In genomic region chr9:114733238-114733637, GRCm38 (mm10) we compare ENCODE assay signal across 20 mouse cellular contexts. TPM values are rescaled to one million over a fixed set of nuclear protein-coding genes. Genes with fewer than 3 reads are reported as not detected.
A peak's percentile ranks its signal among the peaks of the same experiment; 100 is the strongest.
DNase-seq lines count a peak whose midpoint lies in the region; ATAC-seq and TF ChIP-seq lines count a peak whose summit lies in the region.
"Had no signal": no experiment of that assay in that cellular context is flagged by ENCODE, and none has a peak within 500 bp of the region (broad histone marks: within the 10 kb centered on the region; RNA-seq: fewer than 3 reads in every experiment).

No protein-coding gene starts in this region.

- H3K4me1 ChIP-seq in heart, embryonic 13.5 days, result peaks cover 57% of the 10 kb centered on the region
- H3K4me1 ChIP-seq in stomach, embryonic 16.5 days (ENCODE audit: control insufficient read depth, insufficient read depth, low read length), result peaks cover 32% of the 10 kb centered on the region
- peaks cover 11% of the 10 kb centered on the region; the same call in 1 of the 2 replicates for H3K4me1 ChIP-seq in stomach, postnatal 0 days (replicated peaks; ENCODE audit: control insufficient read depth, insufficient read depth)
- peaks cover 73% of the 10 kb centered on the region for H3K4me1 ChIP-seq in liver, embryonic 13.5 days (replicated peaks)
- peaks cover 7% of the 10 kb centered on the region for H3K4me1 ChIP-seq in hindbrain, embryonic 11.5 days (replicated peaks; ENCODE audit: control insufficient read depth, insufficient read depth, low read length)

- peak overlapping the region; percentile 15; the same call in 1 of the 2 replicates for H3K4me3 ChIP-seq in heart, embryonic 13.5 days
- H3K4me3 ChIP-seq in stomach, embryonic 16.5 days (replicated peaks; ENCODE audit: low read length), result no peak overlapping the region
- no peak overlapping the region for H3K4me3 ChIP-seq in stomach, postnatal 0 days (ENCODE audit: low read depth, low read length)
- H3K4me3 ChIP-seq in liver, embryonic 13.5 days (replicated peaks), result peak overlapping the region; percentile 26
- no peak overlapping the region for H3K4me3 ChIP-seq in hindbrain, embryonic 11.5 days (ENCODE audit: low read depth, low read length)
- H3K4me3 ChIP-seq: embryonic facial prominence, embryonic 15.5 days; forebrain, embryonic 13.5 days; hindbrain, embryonic 13.5 days; limb, embryonic 12.5 days; lung, embryonic 15.5 days had no signal

- H3K27me3 ChIP-seq in heart, embryonic 13.5 days (replicated peaks), result no peaks in the 10 kb centered on the region
- no peaks in the 10 kb centered on the region for H3K27me3 ChIP-seq in stomach, embryonic 16.5 days (ENCODE audit: control insufficient read depth, insufficient read depth, low read length)
- no peaks in the 10 kb centered on the region for H3K27me3 ChIP-seq in stomach, postnatal 0 days (ENCODE audit: control insufficient read depth, insufficient read depth, low read length)
- no peaks in the 10 kb centered on the region for H3K27me3 ChIP-seq in liver, embryonic 13.5 days
- H3K27me3 ChIP-seq in hindbrain, embryonic 11.5 days (ENCODE audit: control insufficient read depth, insufficient read depth, low read length), result no peaks in the 10 kb centered on the region
- H3K27me3 ChIP-seq: embryonic facial prominence, embryonic 15.5 days; forebrain, embryonic 13.5 days; hindbrain, embryonic 13.5 days; limb, embryonic 12.5 days; lung, embryonic 15.5 days had no signal

- intact Hi-C loops in heart, postnatal 36 days (cut with DNase I), result loop anchor here (5.0 to 10.0 kb wide), 2 partner anchors 199 to 338 kb away; partner anchors contain the start of genes Crtap and Gpd1l
- intact Hi-C loops in left cerebral cortex, postnatal 36 days (cut with DNase I), result no loop called here

- H3K36me3 ChIP-seq in heart, embryonic 13.5 days, result peaks cover 9% of the 10 kb centered on the region
- no peaks in the 10 kb centered on the region for H3K36me3 ChIP-seq in stomach, embryonic 16.5 days (ENCODE audit: control insufficient read depth, insufficient read depth, low read length)
- H3K36me3 ChIP-seq in stomach, postnatal 0 days (ENCODE audit: control insufficient read depth, insufficient read depth, low read length), result no peaks in the 10 kb centered on the region
- H3K36me3 ChIP-seq in liver, embryonic 13.5 days, result 0 out of 2 replicates have a peak, but pooled peaks cover 3% of the 10 kb centered on the region
- H3K36me3 ChIP-seq in hindbrain, embryonic 11.5 days (ENCODE audit: control insufficient read depth, insufficient read depth, low read length), result no peaks in the 10 kb centered on the region
- H3K36me3 ChIP-seq: hindbrain, embryonic 13.5 days; lung, embryonic 15.5 days had no signal

- no peaks in the 10 kb centered on the region for H3K9me3 ChIP-seq in heart, embryonic 13.5 days
- no peaks in the 10 kb centered on the region for H3K9me3 ChIP-seq in stomach, embryonic 16.5 days (replicated peaks; ENCODE audit: control insufficient read depth, low read length)
- H3K9me3 ChIP-seq in stomach, postnatal 0 days (ENCODE audit: control insufficient read depth, low read length), result no peaks in the 10 kb centered on the region
- no peaks in the 10 kb centered on the region for H3K9me3 ChIP-seq in liver, embryonic 13.5 days (replicated peaks)
- no peaks in the 10 kb centered on the region for H3K9me3 ChIP-seq in hindbrain, embryonic 11.5 days (ENCODE audit: control insufficient read depth, low read length)
- H3K9me3 ChIP-seq: embryonic facial prominence, embryonic 15.5 days; forebrain, embryonic 13.5 days; hindbrain, embryonic 13.5 days; limb, embryonic 12.5 days; lung, embryonic 15.5 days had no signal

- no peak for DNase-seq in heart, postnatal 36 days
- DNase-seq in stomach, postnatal 0 days (ENCODE audit: low spot score), result no peak
- no peak for DNase-seq in liver, embryonic 13.5 days
- no peak for DNase-seq in left cerebral cortex, postnatal 36 days (ENCODE audit: low spot score in 2 of 2)
- DNase-seq in hindbrain, embryonic 11.5 days (ENCODE audit: low spot score), result no peak
- DNase-seq: B cell, adult 2 months; cerebellum, postnatal 10 days; embryo, embryonic 11 days; gastrocnemius, postnatal 36 days; kidney, adult 18-20 months; kidney, postnatal 10 days; right cerebral cortex, adult 18-20 months; thymus, adult 18-20 months had no signal

- peak overlapping the region; percentile 61 for H3K9ac ChIP-seq in heart, embryonic 13.5 days
- H3K9ac ChIP-seq in stomach, embryonic 16.5 days (ENCODE audit: low read length), result no peak overlapping the region
- no peak overlapping the region for H3K9ac ChIP-seq in stomach, postnatal 0 days (ENCODE audit: low read length)
- H3K9ac ChIP-seq in liver, embryonic 13.5 days, result peak overlapping the region; percentile 26; the same call in 1 of the 2 replicates
- H3K9ac ChIP-seq in hindbrain, embryonic 11.5 days (ENCODE audit: low read depth, low read length), result no peak overlapping the region
- H3K9ac ChIP-seq: embryonic facial prominence, embryonic 15.5 days; forebrain, embryonic 13.5 days; hindbrain, embryonic 13.5 days; limb, embryonic 12.5 days; lung, embryonic 15.5 days had no signal

- TF ChIP-seq CTCF in stomach, postnatal 0 days (IDR thresholded peaks at IDR 0.05; ENCODE audit: low read depth), result no peak

- no peak for ATAC-seq in heart, embryonic 13.5 days (ENCODE audit: extremely low read depth, insufficient number of reproducible peaks, low FRiP score, low TSS enrichment)
- no peak for ATAC-seq in stomach, embryonic 16.5 days (ENCODE audit: insufficient read depth, low FRiP score)
- ATAC-seq in stomach, postnatal 0 days (ENCODE audit: low FRiP score, low TSS enrichment), result no peak
- ATAC-seq in liver, embryonic 13.5 days (ENCODE audit: low read depth), result no peak
- ATAC-seq in hindbrain, embryonic 11.5 days (ENCODE audit: low FRiP score), result no peak
- ATAC-seq: forebrain, embryonic 13.5 days had no signal

- TF ChIP-seq EP300 in stomach, postnatal 0 days (optimal IDR thresholded peaks at IDR 0.05), result no peak

- WGBS in heart, embryonic 13.5 days, result 48% methylated on average over 2 of the region's 2 CpGs
- 51% methylated on average over 2 of the region's 2 CpGs for WGBS in stomach, embryonic 16.5 days
- WGBS in stomach, postnatal 0 days, result 67% methylated on average over 2 of the region's 2 CpGs
- 12% methylated on average over 2 of the region's 2 CpGs for WGBS in liver, embryonic 13.5 days (ENCODE audit: insufficient replicate concordance)
- 80% methylated on average over 2 of the region's 2 CpGs for WGBS in hindbrain, embryonic 11.5 days

- peak overlapping the region; percentile 51; the same call in 1 of the 2 replicates for H3K27ac ChIP-seq in heart, embryonic 13.5 days (replicated peaks)
- H3K27ac ChIP-seq in stomach, embryonic 16.5 days (ENCODE audit: low read length), result no peak overlapping the region
- H3K27ac ChIP-seq in stomach, postnatal 0 days (replicated peaks), result no peak overlapping the region
- peak overlapping the region; percentile 41; the same call in 1 of the 2 replicates for H3K27ac ChIP-seq in liver, embryonic 13.5 days
- no peak overlapping the region for H3K27ac ChIP-seq in hindbrain, embryonic 11.5 days (ENCODE audit: low read depth, low read length)
- H3K27ac ChIP-seq: embryonic facial prominence, embryonic 15.5 days; forebrain, embryonic 13.5 days; hindbrain, embryonic 13.5 days; limb, embryonic 12.5 days; lung, embryonic 15.5 days had no signal

- peak overlapping the region; percentile 89 for H3K4me2 ChIP-seq in heart, embryonic 13.5 days
- H3K4me2 ChIP-seq in stomach, embryonic 16.5 days (ENCODE audit: low read depth, low read length), result peak overlapping the region; percentile 84; the same call in 1 of the 2 replicates
- H3K4me2 ChIP-seq in stomach, postnatal 0 days (replicated peaks; ENCODE audit: low read depth), result no peak overlapping the region
- H3K4me2 ChIP-seq in liver, embryonic 13.5 days, result peak overlapping the region; percentile 89
- H3K4me2 ChIP-seq in hindbrain, embryonic 11.5 days (replicated peaks; ENCODE audit: low read depth, low read length), result no peak overlapping the region
- H3K4me2 ChIP-seq: forebrain, embryonic 13.5 days; limb, embryonic 12.5 days; lung, embryonic 15.5 days had no signal

RNA-seq across cellular contexts. Expression of gene Cmtm6, which starts 2.3 kb away (rescaled TPM):
- 34.6 and 37.5 TPM in 2 replicates for polyA plus RNA-seq in heart, embryonic 13.5 days (2015; fragmentation: Nextera tagmentation; extraction: Ambion mirVana)
- 10 to 100 TPM; 22.3 to 22.4 TPM for total RNA-seq in heart, postnatal 36 days (2021)
- polyA plus RNA-seq in stomach, embryonic 16.5 days (2015; fragmentation: Nextera tagmentation; extraction: Ambion mirVana), result 71.8 and 81.0 TPM in 2 replicates
- polyA plus RNA-seq in stomach, postnatal 0 days (2015; fragmentation: Nextera tagmentation; extraction: Ambion mirVana), result 50.9 and 53.9 TPM in 2 replicates
- 21.9 and 27.0 TPM in 2 replicates for polyA plus RNA-seq in liver, embryonic 13.5 days (2015; fragmentation: Nextera tagmentation; extraction: Ambion mirVana)
- total RNA-seq in left cerebral cortex, postnatal 36 days (2021), result 10 to 100 TPM; 19.0 to 21.5 TPM
- 22.7 and 26.6 TPM in 2 replicates for polyA plus RNA-seq in hindbrain, embryonic 11.5 days (2014; fragmentation: Nextera tagmentation; extraction: Ambion mirVana)

RNA-seq across cellular contexts. Expression of gene Dync1li1, which starts 44.6 kb away (rescaled TPM):
- polyA plus RNA-seq in heart, embryonic 13.5 days (2015; fragmentation: Nextera tagmentation; extraction: Ambion mirVana), result 74.5 and 78.4 TPM in 2 replicates
- 10 to 100 TPM; 69.9 to 88.1 TPM for total RNA-seq in heart, postnatal 36 days (2021)
- 45.2 and 53.0 TPM in 2 replicates for polyA plus RNA-seq in stomach, embryonic 16.5 days (2015; fragmentation: Nextera tagmentation; extraction: Ambion mirVana)
- polyA plus RNA-seq in stomach, postnatal 0 days (2015; fragmentation: Nextera tagmentation; extraction: Ambion mirVana), result 35.7 TPM in 2 replicates
- polyA plus RNA-seq in liver, embryonic 13.5 days (2015; fragmentation: Nextera tagmentation; extraction: Ambion mirVana), result 23.2 and 24.9 TPM in 2 replicates
- 10 to 100 TPM; 91.3 to 92.5 TPM for total RNA-seq in left cerebral cortex, postnatal 36 days (2021)
- 111 and 129 TPM in 2 replicates for polyA plus RNA-seq in hindbrain, embryonic 11.5 days (2014; fragmentation: Nextera tagmentation; extraction: Ambion mirVana)

RNA-seq across cellular contexts. Expression of gene Cmtm7, which starts 48.4 kb away (rescaled TPM):
- 107 and 118 TPM in 2 replicates for polyA plus RNA-seq in heart, embryonic 13.5 days (2015; fragmentation: Nextera tagmentation; extraction: Ambion mirVana)
- 10 to 100 TPM; 12.0 to 15.0 TPM for total RNA-seq in heart, postnatal 36 days (2021)
- polyA plus RNA-seq in stomach, embryonic 16.5 days (2015; fragmentation: Nextera tagmentation; extraction: Ambion mirVana), result 87.2 and 95.6 TPM in 2 replicates
- 83.2 and 84.9 TPM in 2 replicates for polyA plus RNA-seq in stomach, postnatal 0 days (2015; fragmentation: Nextera tagmentation; extraction: Ambion mirVana)
- 52.4 and 59.5 TPM in 2 replicates for polyA plus RNA-seq in liver, embryonic 13.5 days (2015; fragmentation: Nextera tagmentation; extraction: Ambion mirVana)
- total RNA-seq in left cerebral cortex, postnatal 36 days (2021), result 1 to 10 TPM; 3.8 to 4.0 TPM
- polyA plus RNA-seq in hindbrain, embryonic 11.5 days (2014; fragmentation: Nextera tagmentation; extraction: Ambion mirVana), result 66.1 and 77.8 TPM in 2 replicates

Comparison
In these comparisons a context has a peak if more than half of its experiments do, and no peak if none do; other contexts are left out.
1. H3K4me2 ChIP-seq: peak in heart, embryonic 13.5 days (single experiment), stomach, embryonic 16.5 days (single experiment) and liver, embryonic 13.5 days (single experiment); none in stomach, postnatal 0 days (single experiment) and hindbrain, embryonic 11.5 days (single experiment).
2. H3K27ac ChIP-seq: peak in heart, embryonic 13.5 days (single experiment) and liver, embryonic 13.5 days (single experiment); none in stomach, embryonic 16.5 days (single experiment), stomach, postnatal 0 days (single experiment) and hindbrain, embryonic 11.5 days (single experiment).
3. H3K4me3 ChIP-seq: peak in heart, embryonic 13.5 days (single experiment) and liver, embryonic 13.5 days (single experiment); none in stomach, embryonic 16.5 days (single experiment), stomach, postnatal 0 days (single experiment) and hindbrain, embryonic 11.5 days (single experiment).
4. H3K9ac ChIP-seq: peak in heart, embryonic 13.5 days (single experiment) and liver, embryonic 13.5 days (single experiment); none in stomach, embryonic 16.5 days (single experiment), stomach, postnatal 0 days (single experiment) and hindbrain, embryonic 11.5 days (single experiment).